Mouse (Mus musculus) liver, embryonic 14.5 days (tissue): Measurements from ENCODE around the gene Slc35e2.

ENCODE experiments used
- CTCF ChIP-seq: IDR thresholded peaks from 2 replicates; pipeline ENCODE4 v1.5.1; 2016; ENCODE audit warnings: antibody characterized with exemption, low read depth, control low read depth
- EP300 ChIP-seq: IDR thresholded peaks from 2 replicates; pipeline ENCODE4 v1.6.1; 2016; ENCODE audit warnings: antibody characterized with exemption, low read depth

DNA sequence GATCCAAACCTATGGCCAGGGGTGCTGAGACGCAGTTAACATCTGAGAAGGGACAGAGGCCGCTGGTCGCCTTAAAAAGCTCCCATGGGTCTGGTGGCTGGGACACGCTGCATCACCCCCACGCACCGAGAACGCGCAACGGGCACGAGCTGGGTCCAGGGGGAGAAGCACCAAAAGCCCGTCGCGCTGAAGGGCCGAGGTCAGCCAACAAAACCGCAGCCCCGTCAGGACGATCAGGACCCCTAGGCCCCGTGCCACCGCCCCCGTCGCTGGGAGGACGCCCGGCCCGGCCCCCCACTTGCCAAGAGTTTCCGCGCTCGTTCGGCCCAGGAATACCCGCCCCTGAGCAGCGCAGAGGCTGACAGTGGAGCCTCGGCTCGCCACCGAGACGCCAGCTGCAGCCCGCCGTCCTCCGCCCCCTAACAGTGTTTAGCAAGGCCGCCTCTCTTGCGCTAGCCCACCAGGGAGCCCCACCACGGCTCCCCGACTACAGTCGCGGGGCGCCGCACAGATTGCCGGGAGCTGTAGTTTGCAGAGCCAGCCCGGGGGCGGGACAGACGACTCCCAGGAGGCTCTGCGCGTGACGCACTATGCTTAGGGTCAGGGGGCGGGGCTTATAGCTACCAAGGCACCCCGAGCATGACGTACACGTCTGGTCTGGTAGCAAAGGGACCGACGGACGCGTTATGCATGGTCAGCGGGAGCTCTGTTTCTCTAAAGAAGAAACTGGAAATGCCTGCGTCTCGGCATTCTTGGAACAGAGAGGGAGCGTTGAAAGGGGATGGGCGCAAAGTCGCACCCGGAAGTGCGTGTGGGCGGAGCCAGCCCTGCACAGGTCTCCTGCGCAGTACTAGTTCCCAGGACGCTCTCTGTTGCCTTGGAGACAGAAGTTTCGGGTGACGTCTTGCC is 67.7 kb downstream of the Slc35e2 start, which contains the start of gene Mib2:
- TF ChIP-seq CTCF (no peak), EP300 (no peak)
